Mouse (Mus musculus) erythroid progenitor cell, adult 5-6 weeks (primary cell): ENCODE results near the gene Taar8b. TPM values are rescaled to one million over a fixed set of nuclear protein-coding genes. Genes with fewer than 3 reads are reported as not detected.
A peak's percentile ranks its signal among the peaks of the same experiment; 100 is the strongest.
"Not testable (repeated sequence)": the region's sequence is repeated elsewhere in the genome, so short reads cannot be mapped to it uniquely, and the experiment has no call there.

Experiments used
- ATAC-seq: replicated peaks from 2 replicates; pipeline ENCODE4 v1.8.0; 2016; ENCODE audit warnings: moderate number of reproducible peaks, mild to moderate bottlenecking, moderate TSS enrichment, inconsistent platforms; ENCODE audit not compliant: poor library complexity, low FRiP score, severe bottlenecking
- total RNA-seq, 2 experiments: library from RNA; stranded (forward) in 1 of 2; stranded (reverse) in 1 of 2; fragments of 150-400 nt in 1 of 2; fragments of 186-747, 209-891 nt in 1 of 2; gene quantifications; 2 replicates each; pipeline versions ENCODE4 v1.2.3 to v1.2.4; 2015 to 2017; ENCODE audit warnings: low replicate concordance in 2 of 2

The Taar8b gene
- total RNA-seq (2015; ENCODE audit: low replicate concordance) (not detected in 2 replicates), total RNA-seq (2017; ENCODE audit: low replicate concordance) (not detected in 2 replicates)

DNA sequence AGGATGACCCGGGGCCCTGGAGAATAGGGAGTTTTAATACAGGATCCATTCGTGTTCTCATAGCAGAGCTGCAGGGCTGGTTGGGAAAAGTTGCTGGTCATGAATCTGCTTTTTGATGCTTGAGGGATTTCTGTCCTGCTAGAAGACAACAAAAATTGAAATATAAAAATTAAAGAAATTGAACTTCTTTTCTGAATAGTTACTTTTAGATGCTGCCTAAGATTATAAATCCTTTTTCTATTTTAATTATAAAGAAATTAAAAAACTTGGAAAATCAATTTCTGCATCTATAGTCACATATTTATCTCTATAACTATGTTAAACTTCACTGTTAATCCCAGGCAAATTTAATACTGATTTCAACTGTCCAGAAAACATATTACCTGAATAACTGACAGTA, at the start of gene Taar8b:
Gene Taar8b, minus strand, starts transcription at position 101 of the 400 bp plus-strand sequence.
- ATAC-seq = no peak

DNA sequence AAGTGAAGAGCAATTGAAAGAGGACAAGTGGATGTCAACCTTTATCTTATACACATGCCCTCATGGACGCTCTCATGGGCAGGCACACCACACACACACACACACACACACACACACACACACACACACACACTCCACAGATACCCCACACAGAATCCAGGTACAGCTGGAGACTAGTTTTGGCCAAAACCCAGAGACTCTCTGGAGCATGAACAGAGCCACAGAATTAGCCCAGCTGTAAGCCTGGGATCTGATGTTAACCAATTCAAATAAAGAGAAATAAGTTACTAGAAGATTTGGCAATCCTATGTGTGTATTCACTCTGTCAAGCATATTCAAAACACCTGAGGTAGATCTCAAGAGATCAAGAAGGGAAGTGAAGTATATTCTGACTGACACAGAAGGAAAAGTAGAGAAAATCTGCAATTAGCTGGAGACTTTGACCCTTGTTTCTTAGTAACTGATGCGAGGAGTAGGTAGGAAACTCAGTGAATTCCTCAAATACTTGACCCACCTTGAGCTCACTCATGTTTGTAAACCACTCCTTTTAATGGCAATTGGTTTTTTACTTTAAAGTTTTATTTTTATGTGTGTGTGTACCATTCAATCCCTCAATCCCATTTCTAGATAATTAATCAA, 46.6 kb upstream of the Taar8b start:
- no peak for ATAC-seq

DNA sequence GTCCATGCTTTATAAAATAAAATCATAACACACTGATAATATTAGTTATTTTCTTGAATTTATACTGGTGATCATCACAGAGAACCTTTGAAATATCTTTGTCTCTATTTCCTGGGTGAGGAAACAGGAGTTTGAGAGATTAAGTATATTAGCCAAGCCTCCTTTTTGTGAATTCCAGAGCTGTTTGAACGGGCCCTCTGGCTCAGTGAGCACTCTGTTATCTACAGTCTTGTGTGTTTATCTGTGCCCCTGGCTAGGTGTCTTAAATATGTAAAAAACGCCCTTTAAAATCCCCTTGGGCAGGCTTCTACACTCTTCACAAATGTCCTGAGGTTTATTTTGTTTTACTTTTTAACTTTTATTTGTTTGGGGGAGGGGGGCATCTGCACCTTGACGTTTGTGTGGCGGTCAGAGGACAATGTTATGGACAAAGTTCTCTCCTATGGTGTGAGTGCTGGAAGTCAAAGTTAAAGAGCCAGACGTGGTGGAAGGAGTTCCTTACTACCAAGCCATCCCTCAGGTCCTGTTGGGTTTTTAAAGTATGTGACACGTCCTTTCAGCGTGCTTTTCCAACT, 42.1 kb upstream of the Taar8b start:
- no peak for ATAC-seq

GRCm38 (mm10) chr10:24133132-24133531, 41.0 kb upstream of the Taar8b start:
- no peak for ATAC-seq

DNA sequence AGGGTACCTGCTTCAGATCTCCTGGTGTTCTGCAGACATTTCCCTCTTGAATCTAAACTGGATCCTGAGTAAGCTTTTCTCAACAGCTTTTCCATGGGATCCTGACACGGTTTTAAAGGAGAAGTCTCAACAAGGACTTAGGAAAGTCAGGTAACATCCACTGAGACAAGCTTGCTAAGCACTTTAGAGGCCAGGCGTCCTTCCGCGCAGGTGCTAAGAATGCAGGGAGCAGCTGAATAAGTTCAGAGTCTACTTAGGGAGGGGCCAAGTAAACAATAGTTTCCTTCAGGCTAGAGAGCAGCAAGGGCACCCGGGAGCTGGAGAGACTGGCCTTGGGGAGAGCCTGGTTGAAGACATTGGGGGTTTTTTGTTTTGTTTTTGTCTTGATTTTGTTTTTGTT, 40.2 kb upstream of the Taar8b start:
- no peak for ATAC-seq

GRCm38 (mm10) chr10:24131451-24132262, 39.6 kb upstream of the Taar8b start:
- 0 out of 2 replicates have a peak, but pooled peaks have one; percentile 37 for ATAC-seq

- 0 out of 2 replicates have a peak, but pooled peaks have one; percentile 46 for ATAC-seq
Measured at GRCm38 (mm10) chr10:24111116-24111778, 19.2 kb upstream of the Taar8b start.

DNA sequence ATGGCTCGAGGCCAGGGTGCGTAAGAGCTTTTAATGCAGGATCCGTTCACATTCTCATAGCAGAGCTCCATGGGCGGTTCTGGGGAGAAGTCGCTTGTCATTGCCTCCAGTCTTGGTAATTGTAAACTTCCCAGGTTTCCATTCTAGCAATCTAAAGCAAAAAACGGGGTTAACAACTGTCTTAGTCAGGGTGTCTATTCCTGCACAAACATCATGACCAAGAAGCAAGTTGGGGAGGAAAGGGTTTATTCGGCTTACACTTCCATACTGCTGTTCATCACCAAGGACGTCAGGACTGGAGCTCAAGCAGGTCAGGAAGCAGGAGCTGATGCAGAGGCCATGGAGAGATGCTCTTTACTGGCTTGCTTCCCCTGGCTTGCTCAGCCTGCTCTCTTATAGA, 17.3 kb upstream of the Taar8b start, which contains the start of gene Taar9:
Gene Taar9, minus strand, starts transcription at position 101 of the 400 bp plus-strand sequence.
- not testable (repeated sequence) for ATAC-seq

- ATAC-seq = no peak
Measured at GRCm38 (mm10) chr10:24108236-24108635, 16.1 kb upstream of the Taar8b start.

GRCm38 (mm10) chr10:24107747-24108146, 15.7 kb upstream of the Taar8b start:
- no peak for ATAC-seq

GRCm38 (mm10) chr10:24103299-24103698, 11.2 kb upstream of the Taar8b start:
- ATAC-seq = not testable (repeated sequence)

DNA sequence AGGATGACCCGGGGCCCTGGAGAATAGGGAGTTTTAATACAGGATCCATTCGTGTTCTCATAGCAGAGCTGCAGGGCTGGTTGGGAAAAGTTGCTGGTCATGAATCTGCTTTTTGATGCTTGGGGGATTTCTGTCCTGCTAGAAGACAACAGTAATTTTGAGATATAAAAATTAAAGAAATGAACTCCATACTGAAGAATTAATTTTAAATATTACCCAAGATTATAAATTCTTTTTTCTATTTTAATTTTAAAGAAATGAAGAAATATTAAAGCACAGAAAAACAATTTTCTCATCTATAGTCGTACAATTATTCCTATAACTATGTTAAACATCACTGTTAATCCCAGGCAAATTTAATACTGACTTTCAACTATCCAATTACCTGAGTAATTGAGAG, 9.7 kb upstream of the Taar8b start, which contains the start of gene Taar8c:
Gene Taar8c, minus strand, starts transcription at position 101 of the 400 bp plus-strand sequence.
- ATAC-seq = not testable (repeated sequence)

DNA sequence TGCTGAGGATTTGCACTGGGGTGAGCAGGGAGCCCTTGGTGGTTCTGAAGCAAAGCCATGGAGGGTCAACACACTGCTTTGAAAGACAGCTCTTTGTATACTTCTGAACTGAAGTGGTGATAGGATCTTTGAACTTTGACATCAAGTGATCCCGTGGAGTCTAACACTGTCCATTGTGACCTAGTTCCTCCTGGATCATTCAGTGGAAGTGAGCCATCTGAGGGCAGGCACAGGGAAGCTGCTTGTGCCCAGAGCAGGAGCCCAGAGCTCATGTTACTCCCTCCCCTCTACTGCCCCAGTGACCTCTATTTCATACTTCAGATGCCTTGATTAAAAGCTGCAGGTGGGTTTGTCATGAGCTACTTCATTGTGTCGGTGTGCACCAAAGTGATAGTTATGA, 4.9 kb upstream of the Taar8b start:
- ATAC-seq = not testable (repeated sequence)

DNA sequence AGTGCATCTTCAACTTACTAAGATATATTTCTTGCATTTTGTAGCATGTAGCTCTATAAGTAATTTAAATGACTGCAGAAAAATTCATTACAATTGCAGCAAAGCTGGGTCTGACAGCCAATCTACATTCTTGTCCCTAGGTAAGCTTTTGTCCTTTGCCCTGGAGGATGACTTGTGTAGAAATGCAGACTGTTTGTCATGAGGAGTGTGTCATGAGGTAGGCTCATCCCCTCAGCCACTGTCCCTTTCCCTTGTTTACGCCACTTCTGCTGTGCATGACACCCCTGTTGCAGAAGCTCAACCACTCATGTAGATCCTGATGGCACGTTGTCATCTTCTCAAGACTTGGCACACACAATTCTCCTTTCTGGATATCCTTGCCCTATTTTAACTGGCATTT, 4.9 kb downstream of the Taar8b start:
- no peak for ATAC-seq

- no peak for ATAC-seq
Measured at GRCm38 (mm10) chr10:24086555-24086954, 5.5 kb downstream of the Taar8b start.

DNA sequence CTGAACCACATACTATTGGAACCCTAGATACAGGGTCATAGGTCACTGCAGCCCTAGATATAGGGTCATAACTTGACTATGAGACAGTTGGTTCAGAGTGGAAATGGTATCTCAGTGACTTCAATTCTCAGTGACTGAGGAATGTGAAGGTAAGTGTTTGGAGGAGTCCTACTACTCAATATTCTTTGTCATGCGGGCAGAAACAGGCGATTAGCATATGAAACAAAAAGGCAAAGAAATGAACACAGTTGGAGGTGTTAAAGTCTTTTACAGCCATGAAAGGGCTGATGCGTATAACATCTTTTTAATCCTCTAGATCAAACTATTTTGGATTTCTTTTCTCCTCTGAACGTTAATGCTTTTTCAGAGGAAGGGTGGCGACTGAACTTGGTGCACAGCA, 6.2 kb downstream of the Taar8b start:
- no peak for ATAC-seq

GRCm38 (mm10) chr10:24080166-24080565, 11.9 kb downstream of the Taar8b start:
- peak; percentile 63 for ATAC-seq

- not testable (repeated sequence) for ATAC-seq
Measured at GRCm38 (mm10) chr10:24076200-24076599, 15.9 kb downstream of the Taar8b start, which contains the start of gene Taar8a. Gene Taar8a, plus strand, starts transcription at chr10:24076500.

DNA sequence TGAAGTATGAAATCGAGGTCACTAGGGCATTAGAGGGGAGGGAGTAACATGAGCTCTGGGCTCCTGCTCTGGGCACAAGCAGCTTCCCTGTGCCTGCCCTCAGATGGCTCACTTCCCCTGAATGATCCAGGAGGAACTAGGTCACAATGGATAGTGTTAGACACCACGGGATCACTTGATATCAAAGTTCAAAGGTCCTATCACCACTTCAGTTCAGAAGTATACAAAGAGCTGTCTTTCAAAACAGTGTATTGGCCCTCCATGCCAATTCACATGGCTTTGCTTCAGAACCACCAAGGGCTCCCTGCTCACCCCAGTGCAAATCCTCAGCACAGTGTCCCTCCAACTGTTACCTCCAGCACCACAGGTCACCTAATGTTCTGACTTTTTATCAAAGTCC, 17.3 kb downstream of the Taar8b start:
- ATAC-seq = not testable (repeated sequence)

GRCm38 (mm10) chr10:24058986-24059385, 33.1 kb downstream of the Taar8b start:
- no peak for ATAC-seq
